Mouse (Mus musculus): ENCODE measurements around the gene Nelfb.

Nelfb gene

DNA sequence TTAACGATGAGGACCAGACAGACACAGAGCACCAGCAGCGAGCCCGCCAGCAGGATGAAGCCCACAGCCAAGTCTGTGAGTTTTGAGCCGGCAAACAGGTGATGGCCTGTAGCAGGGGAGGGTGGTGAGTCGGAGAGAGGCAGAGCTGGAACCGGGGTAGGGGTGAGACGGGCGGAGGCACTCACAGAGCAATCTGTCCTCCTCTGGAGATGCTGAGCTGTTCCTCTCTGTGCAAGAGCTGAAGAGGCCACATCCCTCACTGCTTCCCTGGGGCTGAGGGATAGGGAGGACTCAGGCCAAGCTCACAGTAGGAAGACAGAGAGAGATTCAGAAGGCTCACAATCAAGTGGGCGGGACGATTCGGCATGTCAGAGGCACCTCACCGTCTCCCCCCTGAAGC is 19.7 kb upstream of the Nelfb start:
- in situ Hi-C loops (cut with MboI; ENCODE audit: low sequenced_read_pairs) = no loop called here

DNA sequence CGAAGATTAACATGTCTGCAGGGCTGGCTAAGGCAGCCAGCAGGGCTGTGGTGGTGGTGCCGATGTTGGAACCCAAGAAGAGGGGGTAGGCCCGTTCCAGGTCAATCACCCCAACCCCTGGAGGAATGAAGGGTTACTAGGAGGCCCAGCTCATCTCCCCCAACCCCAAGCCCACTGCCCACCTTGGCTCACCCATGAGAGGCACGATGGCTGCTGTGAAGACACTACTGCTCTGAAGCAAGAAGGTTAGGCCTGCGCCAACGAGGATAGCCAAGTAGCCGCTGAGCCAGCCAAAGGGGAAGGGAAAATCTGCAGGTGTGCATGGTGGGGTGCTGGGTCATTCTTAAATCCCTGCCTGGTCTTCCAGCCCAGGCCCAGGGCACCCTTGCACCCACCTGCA is 19.3 kb upstream of the Nelfb start:
- in situ Hi-C loops (cut with MboI; ENCODE audit: low sequenced_read_pairs) = no loop called here

DNA sequence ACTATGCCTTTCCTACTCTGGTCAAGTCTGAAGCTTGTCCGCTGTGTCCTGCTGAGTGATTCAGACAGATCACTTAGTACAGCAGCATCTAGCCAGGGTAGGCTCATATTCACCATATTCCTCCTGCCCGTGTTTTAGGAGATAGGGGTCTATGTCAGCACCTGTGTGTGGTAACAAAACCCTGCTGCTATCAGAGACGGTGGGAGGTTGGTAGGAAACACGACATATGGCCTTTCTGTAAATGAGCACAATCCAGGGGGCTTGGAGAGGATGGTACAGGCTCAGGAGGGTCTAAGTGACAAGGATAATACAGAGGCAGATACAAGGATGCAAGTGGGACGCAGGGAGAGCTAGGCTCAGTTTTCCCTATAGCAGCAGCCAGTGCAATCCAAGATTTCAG is 18.3 kb upstream of the Nelfb start:
- in situ Hi-C loops (cut with MboI; ENCODE audit: low sequenced_read_pairs) = no loop called here

DNA sequence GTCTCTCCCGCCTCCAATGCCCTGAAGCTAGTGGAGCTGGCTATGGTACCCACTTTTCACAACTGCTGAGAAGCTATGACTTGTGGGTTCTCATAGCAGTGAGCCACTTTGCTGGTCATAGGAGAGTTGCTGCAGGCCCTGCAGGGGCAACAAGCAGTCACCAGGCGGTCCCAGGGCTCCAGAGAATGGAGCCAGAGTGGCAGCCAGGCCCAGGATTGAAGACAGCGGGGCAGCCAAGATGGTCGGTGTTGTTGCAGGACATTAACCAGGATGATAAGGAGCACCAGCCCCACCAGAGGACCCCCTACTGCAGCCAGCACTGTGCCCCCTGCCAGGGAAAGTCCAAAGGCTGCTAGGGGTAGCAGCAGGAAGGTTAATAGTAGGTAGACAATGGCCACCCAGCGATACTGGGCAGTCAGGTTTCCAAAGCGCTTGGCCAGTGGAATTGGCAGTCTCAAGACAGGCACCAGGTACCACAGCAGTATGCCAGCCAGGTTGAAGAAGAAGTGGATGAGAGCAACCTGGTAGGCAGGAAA is 17.8 kb upstream of the Nelfb start:
- in situ Hi-C loops (cut with MboI; ENCODE audit: low sequenced_read_pairs) = no loop called here

DNA sequence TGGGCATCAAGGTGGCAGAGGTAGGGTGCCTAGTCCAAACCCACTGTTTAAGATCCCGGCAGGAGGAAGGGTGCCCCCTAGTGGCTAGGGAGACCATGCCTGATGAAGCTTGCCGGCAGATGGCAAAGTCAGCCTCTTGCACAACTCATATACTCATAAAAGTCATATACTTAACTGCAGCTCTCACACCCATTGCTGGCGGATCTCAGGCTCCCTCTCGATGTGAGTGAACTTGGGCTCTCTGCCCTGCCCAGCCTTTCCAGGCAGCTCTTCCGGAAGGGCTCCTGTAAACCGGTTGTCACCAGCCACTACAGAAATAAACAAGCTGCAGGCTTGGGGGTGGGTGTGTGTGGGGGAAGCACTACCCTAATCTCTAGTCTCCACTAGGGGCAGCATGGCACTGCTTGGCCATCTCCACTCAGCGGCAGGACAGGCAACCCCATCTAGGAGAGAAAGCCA is 17.2 kb upstream of the Nelfb start:
- in situ Hi-C loops (cut with MboI; ENCODE audit: low sequenced_read_pairs) = no loop called here

DNA sequence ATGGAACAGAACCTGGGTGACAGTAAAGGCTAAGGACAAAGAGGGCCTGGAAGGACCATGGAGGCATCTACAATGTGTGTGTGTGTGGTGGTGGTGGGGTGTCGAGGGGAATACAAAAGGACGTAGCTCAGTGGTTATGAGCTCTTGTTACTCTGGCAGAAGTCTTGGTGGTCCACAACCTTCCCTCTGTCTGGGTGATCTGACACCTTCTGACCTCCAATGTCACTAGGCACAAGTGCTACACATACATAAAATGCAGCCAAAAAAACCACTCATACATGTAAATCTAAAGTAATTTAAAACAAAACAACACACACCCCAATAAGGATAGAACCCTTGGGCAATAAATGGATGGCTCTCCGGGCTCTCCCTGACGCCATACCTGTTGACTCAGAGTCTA is 16.1 kb upstream of the Nelfb start:
- in situ Hi-C loops (cut with MboI; ENCODE audit: low sequenced_read_pairs) = no loop called here

DNA sequence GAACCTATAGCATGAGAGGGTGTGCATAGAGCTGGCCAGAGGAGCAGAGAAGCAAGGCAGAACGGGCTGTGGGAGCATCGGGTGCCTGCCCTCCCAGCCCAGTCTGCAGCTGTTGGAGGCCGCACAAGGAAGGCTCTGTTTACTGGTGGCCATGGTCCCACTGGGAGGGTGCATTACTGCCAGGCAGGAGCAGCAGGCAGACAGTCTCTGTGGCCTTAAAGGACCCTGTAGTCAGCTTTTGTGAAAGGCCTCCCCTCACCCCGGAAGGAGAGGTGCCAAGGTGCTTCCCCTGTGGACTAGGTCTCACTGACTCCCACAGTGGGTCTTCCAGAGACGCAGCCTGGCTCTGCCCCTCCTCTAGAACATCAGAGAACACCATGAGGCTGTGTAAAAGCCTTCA is 15.6 kb upstream of the Nelfb start:
- in situ Hi-C loops (cut with MboI; ENCODE audit: low sequenced_read_pairs) = no loop called here

DNA sequence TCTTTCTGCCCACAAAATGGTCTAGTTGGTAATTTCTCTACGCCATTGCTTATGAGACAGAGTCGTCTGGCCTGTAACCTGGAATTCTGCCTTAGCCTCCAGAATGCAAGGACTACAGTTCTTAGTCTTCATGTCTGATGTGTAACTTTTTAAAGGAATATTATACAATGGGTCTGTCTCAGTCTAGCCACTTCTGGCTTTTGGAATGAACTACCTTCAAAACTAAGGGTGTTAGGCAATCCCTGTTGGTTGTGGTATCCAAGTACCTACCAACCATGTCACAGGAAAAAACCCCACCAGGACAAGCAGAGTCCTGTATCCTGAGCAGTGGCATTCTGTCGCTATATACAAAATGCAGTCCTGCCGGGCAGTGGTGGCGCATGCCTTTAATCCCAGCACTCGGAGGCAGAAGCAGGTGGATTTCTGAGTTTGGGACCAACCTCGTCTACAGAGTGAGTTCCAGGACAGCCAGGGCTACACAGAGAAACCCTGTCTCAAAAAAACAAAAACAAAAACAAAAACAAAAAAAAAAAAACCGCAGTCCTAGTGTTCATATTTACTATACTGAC is 14.6 kb upstream of the Nelfb start:
- in situ Hi-C loops (cut with MboI; ENCODE audit: low sequenced_read_pairs) = no loop called here

DNA sequence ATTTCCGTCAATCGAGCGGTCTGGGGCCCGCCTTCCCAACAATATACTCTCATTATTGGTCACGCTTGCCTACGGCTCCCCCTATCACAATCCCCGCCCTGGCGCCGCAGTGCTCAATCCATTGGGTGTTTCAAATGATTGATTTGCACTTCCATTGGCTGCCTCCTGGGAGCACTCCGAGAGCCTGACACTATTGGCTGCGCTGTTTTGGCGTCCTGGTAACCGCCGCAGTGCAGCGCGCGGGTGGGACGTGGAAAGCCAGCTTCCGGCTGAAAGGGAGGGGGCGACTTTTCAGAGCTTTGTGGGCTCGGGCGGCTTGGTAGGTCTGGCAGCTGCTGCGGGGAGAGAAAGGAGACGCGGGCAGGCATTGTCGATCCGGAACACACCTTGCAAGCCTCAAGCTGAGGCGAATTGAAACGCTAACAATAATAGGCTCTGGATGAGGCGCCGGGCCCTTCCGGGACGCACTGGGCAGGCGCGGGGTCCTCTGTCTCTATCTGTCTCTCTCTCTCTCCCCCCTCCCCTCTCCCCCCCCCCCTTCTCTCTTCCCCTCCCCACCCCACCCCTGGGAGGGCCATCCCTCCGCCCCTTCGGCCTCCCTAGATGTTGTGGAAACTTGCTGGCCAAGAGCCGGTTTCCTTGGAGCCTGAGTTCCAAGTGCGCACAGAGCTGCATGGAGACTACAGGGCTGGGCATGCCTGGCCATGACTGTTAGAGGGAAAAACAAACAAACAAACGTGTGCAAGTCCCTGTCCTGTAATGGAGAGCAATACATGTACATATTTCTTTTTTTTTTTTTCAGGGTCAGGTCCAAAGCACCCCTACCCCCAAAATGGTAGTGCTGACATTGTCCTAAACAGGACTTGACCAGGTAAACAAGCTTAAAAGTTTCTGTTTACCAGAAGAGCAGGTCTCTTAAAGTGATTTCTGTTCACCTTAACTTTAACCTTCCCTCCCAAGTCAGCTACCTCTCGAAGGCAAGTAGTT is 13.8 kb upstream of the Nelfb start:
- in situ Hi-C loops (cut with MboI; ENCODE audit: low sequenced_read_pairs) = no loop called here

DNA sequence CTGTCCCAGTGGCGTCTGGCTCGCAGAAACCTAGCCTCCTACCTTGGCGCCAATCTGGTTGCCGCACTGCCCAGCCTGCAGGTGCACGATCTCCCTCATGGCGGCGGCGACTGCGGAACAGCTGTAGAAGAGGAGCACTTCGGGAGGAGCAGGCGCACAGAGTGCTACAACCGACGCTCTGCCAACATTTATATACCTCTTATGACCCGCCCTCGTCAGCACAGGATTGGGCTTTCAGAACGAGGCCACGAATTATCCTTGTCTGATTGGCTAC is 13.1 kb upstream of the Nelfb start, which contains the start of gene Tubb4b:
Gene Tubb4b (minus strand): TSS at position 211 of the 274 bp plus-strand sequence.
- in situ Hi-C loops (cut with MboI; ENCODE audit: low sequenced_read_pairs) = no loop called here

DNA sequence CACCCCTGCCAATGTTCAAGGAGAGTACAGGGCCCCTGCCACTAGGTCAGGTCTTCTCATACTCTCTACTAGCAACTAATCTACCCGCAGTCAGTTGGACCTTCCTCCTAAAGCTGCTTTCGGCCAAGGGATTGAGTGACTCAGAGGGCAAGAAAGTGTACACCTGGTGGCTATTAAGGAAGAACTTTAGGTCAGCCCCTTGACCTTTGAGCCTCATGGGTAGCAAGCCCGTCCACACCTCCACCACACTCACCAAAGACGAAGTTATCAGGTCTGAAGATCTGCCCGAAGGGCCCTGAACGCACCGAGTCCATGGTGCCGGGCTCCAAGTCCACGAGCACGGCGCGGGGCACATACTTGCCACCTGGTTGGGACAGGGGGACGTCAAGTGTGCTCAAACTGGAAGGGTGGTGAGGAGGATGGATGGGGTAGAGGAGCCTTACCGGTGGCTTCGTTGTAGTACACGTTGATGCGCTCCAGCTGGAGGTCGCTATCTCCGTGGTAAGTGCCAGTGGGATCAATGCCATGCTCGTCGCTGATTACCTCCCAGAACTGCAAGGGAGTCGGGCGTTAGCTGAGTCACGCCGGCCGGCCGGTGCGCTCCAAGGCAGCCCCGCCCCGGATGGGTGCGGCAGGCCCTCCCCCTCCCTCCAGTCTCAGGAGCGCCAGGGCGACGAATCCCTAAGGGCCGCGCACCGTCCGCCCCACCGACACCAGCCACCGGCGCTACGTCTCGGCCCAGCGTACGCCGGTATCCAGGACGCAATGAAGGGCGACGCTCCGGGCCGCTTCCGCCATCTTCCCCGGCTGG is 12.6 kb upstream of the Nelfb start:
- in situ Hi-C loops (cut with MboI; ENCODE audit: low sequenced_read_pairs) = no loop called here

DNA sequence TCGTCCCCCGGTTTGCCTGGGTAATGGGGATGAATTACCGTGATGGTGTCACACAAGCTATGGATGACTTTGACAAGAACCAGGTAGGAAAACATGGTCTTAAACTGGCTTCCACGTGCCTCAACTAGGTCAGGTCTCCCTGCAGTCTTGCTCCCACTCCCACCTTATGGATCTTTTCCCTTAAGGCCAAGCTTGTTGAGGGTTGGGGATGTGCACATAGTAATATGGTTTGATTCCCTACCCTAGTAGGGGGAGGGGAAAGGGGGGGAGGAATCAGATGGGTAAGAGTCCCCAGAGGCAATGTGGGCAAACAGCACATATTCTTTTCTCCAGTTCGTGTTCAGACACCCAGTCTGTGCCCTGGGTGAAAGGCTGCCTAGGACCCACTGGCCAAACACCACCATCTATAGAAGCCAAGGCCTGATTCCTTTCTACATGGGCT is 10.1 kb upstream of the Nelfb start:
- in situ Hi-C loops (cut with MboI; ENCODE audit: low sequenced_read_pairs) = no loop called here

DNA sequence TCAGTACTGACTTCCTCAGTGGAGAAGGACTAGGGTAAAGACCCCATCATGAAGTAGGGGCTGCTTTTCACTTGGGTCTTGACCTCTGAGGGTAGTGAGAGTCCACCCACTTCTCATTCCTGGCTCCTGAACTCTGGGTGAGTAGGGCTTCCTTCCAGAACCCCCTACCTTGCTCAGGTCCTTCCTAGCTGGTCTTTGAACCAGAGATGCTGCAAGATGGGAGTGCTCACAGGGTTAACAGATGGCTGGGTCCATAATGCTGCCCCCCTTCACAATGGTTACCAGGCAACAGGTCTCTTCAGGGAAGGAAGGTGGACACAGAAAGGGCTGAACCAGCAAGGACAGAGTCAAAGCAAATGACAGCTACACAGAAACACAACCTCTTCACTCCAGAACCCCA is 7.2 kb upstream of the Nelfb start, which contains the start of gene Fam166a:
Gene Fam166a (plus strand): TSS at position 301 of the 400 bp plus-strand sequence.
- in situ Hi-C loops (cut with MboI; ENCODE audit: low sequenced_read_pairs) = no loop called here

DNA sequence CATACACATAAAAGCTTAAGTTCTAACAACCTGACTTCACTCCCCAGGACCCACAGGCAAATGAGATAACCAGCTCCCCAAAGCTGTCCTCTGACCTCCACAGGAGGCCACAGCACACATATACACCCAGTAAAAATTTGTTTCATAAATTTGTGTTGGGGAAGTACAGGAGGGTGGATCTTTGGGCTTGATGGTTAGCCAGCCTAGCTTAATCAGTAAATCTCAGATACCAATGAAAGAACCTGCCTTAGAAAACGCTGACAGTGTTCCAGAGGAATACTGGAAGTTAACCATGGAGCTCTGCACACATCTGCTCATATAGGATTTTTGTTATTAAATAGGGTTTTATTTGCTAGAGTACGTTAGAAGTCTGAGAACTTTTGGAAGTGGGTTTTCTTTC is 6.4 kb upstream of the Nelfb start:
- in situ Hi-C loops (cut with MboI; ENCODE audit: low sequenced_read_pairs) = no loop called here

DNA sequence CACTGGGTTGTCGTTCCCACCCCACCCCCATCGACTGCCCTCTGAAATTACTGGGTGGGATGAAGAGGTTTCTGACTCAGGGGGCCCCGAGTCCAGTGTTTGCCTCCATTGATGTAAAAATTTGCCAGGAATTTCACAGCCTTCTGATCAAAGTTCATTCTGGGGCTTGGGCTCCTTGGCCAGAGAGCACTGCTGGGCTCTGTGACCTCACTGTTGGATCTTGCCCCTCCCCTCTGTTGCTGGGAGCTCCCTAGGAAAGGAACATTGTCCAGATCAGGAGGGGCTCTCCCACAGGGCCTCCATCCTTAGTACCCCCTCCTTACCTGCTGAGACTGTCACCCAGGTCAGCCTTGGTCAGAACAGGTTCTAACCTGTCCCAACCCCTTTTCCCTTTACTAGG is 3.2 kb upstream of the Nelfb start, which contains the start of gene Stpg3:
Gene Stpg3 (minus strand): TSS at position 194 of the 400 bp plus-strand sequence.
- in situ Hi-C loops (cut with MboI; ENCODE audit: low sequenced_read_pairs) = no loop called here

DNA sequence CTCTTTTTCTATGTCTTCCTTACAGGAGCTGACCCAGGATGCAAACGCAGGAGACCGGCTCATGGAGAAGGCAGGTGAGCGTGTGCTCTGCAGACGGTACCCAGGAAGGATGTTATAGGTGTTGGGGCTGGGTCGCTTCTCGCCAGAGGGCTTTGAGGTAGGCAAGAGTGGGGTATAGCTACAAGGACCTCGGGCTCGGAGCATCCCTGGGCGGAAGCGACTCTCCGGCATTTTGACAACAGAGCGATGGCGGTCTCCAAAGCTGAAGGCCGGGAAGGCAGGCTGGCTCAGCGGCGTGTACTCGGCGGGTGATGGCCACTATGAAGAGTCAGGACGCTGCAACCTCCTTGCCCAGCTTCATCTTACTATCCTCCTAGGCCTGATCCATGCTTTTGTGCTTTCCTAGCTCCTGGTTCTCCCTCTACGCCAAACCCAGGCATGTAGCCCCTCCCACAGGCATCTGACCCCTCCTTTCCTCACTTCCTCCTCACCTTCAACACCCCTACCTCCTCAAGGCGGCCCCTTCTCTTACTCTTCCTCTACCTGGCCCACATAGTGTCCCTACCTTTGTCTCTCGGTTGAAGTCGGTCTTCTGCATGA is 2.1 kb upstream of the Nelfb start:
- in situ Hi-C loops (cut with MboI; ENCODE audit: low sequenced_read_pairs) = no loop called here

DNA sequence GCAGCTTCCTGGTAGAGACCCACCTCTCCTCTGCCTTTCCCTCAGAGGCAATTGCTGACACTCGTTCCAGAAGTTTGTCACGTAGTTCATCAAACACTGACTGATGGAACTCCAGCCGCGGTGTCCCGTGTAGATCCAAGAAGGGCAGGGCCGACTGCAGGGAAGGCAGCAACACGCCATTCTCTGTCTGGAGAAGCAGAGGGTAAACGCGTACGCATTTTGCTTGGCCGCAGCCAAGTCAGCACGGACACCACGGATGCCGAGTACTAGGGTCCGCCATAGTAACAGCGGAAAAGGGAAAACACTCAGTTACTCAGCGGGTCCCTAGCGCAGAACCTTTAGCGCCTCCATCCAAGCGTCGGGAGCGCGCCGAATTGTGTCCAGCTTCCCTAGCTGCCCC is 603 bp downstream of the Nelfb start:
- in situ Hi-C loops (cut with MboI; ENCODE audit: low sequenced_read_pairs) = no loop called here

DNA sequence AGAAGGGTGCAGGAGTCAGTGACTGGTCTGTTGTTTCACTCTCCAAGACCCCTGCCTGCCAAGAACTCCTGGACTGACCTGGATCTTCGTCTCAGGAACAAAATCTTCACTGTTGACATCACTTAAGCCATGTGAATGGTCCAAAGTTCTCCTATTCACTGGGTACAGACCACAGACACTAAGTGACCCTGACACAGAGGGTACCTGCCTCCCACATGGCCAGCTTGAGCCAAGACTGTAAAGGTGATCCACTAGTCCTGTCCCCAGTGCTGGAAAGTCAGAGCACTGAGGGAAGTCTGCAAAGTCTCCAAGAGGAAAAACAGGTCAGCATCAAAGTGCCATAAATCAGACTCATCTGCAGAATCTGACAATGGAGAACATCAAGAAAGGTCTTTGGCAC is 3.7 kb downstream of the Nelfb start:
- in situ Hi-C loops (cut with MboI; ENCODE audit: low sequenced_read_pairs) = no loop called here

DNA sequence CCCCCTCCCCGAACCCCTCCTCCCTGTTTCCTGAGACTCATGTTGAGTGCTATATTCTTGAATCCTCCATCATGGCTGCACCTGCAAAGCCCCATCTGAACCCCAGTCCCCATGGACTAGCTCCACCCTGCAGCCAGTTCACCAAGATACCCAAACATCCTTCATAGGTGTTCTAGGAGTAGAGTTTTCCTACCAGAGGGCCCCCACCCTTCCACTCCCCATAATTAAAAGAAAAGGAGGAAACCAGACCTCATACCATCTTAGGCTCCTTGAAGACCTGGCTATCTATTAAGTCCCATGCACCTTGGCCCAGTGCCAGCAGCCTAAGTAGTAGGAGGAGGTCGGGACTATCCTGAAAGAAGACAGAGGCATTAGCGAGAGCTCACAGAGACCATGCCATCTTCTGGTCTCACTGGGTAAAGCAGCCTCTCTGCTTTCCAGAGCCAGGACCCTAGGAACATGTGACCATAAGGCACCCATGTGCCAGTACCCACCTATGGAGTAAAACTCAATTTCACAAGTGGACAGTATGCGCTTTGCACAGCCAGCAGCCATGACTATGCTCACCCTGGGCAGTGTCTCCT is 7.6 kb downstream of the Nelfb start:
- in situ Hi-C loops (cut with MboI; ENCODE audit: low sequenced_read_pairs) = no loop called here

DNA sequence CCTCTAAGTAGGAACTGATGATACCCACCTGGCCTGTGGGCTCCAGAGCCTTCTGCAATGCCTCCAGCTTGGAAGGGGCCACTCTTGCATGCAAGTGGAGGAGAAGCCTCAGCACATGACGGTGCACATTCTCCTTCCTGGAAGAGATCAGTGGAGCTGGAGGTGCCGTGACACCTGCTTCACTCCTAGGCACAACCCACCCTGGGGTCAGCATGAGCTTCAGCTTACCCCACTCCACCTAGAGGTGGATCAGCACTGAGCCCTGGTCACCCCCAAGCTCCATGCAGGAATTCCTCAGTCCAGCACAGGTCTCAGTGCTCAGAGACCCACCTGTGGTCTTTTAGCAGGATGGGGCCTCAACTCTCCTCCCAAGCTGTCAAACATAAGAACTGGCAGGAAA is 10.7 kb downstream of the Nelfb start:
- in situ Hi-C loops (cut with MboI; ENCODE audit: low sequenced_read_pairs) = no loop called here

Data from CH12F3 (cell line).